Mouse (Mus musculus) stomach, embryonic 14.5 days (tissue): Measurements from ENCODE around the gene Rgl1. TPM values are rescaled to one million over a fixed set of nuclear protein-coding genes. Genes with fewer than 3 reads are reported as not detected.

Source experiments
- ATAC-seq: fragments of 200-750 bp; cut with Nextera tagmentation; 2 replicates; pipeline ENCODE4 v1.8.0; 2017; ENCODE audit warnings: low read depth, moderate TSS enrichment; ENCODE audit not compliant: insufficient number of reproducible peaks, insufficient read depth, low FRiP score
- H3K27ac ChIP-seq: fragments of 300-500 bp; sonication (generic); 2 replicates; pipeline ENCODE4 v1.5.1; 2014; ENCODE audit warnings: mild to moderate bottlenecking, low read length, moderate library complexity, mixed read lengths
- H3K27me3 ChIP-seq: fragments of 300-500 bp; sonication (generic); 2 replicates; pipeline ENCODE4 v1.6.1; 2014; ENCODE audit warnings: low read length, control low read depth, mixed read lengths; ENCODE audit not compliant: control insufficient read depth, insufficient read depth
- H3K36me3 ChIP-seq: fragments of 300-500 bp; sonication (generic); 2 replicates; pipeline ENCODE4 v1.6.1; 2014; ENCODE audit warnings: mild to moderate bottlenecking, control low read depth, low read length, moderate library complexity, mixed read lengths; ENCODE audit not compliant: control insufficient read depth, insufficient read depth
- H3K4me1 ChIP-seq: fragments of 300-500 bp; sonication (generic); 2 replicates; pipeline ENCODE4 v1.6.1; 2014; ENCODE audit warnings: low read length, control low read depth, mixed read lengths; ENCODE audit not compliant: control insufficient read depth, insufficient read depth
- H3K4me2 ChIP-seq: fragments of 300-500 bp; sonication (generic); replicated peaks from 2 replicates; pipeline ENCODE4 v1.6.1; 2014; ENCODE audit warnings: low read depth, low read length, control low read depth
- H3K4me3 ChIP-seq: fragments of 300-500 bp; sonication (generic); 2 replicates; pipeline ENCODE4 v1.5.1; 2014; ENCODE audit warnings: low read depth, low read length, control low read depth
- H3K9ac ChIP-seq: fragments of 300-500 bp; sonication (generic); replicated peaks from 2 replicates; pipeline ENCODE4 v1.6.1; 2014; ENCODE audit warnings: low read depth, mild to moderate bottlenecking, control low read depth, low read length, moderate library complexity, mixed read lengths
- H3K9me3 ChIP-seq: fragments of 300-500 bp; sonication (generic); 2 replicates; pipeline ENCODE4 v1.6.1; 2016; ENCODE audit warnings: low read depth, low read length, control low read depth; ENCODE audit not compliant: control insufficient read depth
- WGBS: fragments of 180-500 bp; shearing (Covaris S2); extraction: QIAGEN DNeasy Blood & Tissue Kit; methylation state at CpG from one replicate; pipeline ENCODE4 v1.1.7; 2014; 5-methylcytosine and 5-hydroxymethylcytosine counted together
- polyA plus RNA-seq: library from polyadenylated mRNA; unstranded; fragments of >200 nt; fragmentation: Nextera tagmentation; extraction: Ambion mirVana; gene quantifications from 2 replicates; pipeline ENCODE4 v1.2.1, GENCODE M21; 2014

Gene Rgl1
- polyA plus RNA-seq, 1 experiment from 2014 or later: 61.2 TPM

DNA sequence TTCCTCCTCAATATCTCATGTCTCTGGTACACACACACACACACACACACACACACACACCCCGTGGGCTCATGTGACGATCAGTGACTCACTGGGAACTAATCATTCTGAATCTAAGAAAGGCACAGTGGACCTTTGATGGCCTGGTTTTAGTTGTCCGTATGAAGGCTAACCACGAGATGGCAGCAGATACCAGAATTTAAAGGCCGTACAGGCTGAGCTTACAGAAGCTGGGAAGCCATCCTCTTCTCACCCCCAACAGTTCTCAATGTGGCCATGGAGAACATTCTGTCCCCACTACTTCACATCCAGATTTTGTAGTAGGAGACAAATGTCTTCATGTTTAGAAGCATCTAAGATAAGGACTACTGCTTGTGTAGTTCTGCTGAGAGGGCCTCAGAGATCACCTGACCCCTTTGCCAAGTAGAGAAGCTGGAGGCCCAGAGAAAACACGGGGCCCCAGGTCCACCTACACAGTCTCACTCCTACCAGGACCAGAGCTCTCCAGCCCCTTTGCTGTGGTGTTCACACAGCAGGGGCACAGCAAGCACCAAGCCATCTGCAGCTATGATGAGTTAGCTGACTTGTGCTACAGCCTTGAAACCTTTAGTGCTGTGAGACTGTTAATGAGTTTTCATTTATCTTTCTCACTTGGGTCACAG is 241.0 kb downstream of the Rgl1 start:
- ATAC-seq: peak; percentile 60; the same call in 1 of the 2 replicates
- 19% methylated on average over 6 of the region's 6 CpGs for WGBS
- H3K9ac ChIP-seq: no peak overlapping the region

DNA sequence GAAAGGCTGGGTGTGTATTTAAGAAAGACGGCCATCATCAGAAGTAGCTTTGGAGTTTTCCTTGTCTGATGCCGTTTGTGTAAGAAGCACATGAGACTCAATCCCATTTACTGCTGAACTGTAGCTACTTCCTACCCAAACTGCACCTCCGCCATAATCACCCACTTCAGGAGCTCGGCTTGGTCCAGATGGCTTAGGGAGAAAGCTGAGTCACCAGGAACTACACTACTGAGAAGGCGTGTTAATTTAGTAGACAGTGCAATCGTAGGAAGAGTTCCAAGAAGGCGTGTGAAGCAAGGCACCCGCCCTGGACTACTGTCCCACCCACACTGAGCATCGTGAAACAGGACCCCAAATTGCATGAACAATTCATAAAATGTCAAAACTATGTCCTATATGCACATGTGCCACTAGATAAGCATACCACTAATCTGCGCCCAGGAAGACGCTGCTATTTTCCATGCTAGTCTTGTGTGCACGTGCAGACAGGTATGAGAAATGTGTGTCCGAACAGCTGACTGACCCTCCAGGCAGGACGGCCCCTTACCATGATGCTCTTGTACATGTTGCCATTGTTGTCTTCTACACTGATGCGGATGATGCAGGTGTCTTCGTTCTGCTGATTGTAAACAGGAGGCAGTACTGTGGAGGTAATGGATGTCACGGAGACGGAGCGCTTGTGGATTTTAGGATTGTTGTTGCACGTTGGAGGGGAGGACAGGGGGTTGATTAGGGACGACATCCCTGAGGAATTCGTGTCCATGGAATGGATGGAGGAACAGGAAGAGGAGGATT is 241.9 kb downstream of the Rgl1 start:
- Histone ChIP-seq H3K4me2 (no peak overlapping the region), H3K9me3 (no peaks in the 10 kb centered on the region), H3K27ac (no peak overlapping the region), H3K4me3 (no peak overlapping the region), H3K4me1 (0 out of 2 replicates have a peak, but pooled peaks cover 3% of the 10 kb centered on the region), H3K27me3 (no peaks in the 10 kb centered on the region), H3K36me3 (peaks cover 26% of the 10 kb centered on the region), H3K9ac (no peak overlapping the region)
- ATAC-seq: no peak
- WGBS: 84% methylated on average over 22 of the region's 22 CpGs

More for the DNA sequence above, 241.0 kb downstream of the Rgl1 start:
- no peaks in the 10 kb centered on the region for H3K27me3 ChIP-seq
- no peak overlapping the region for H3K27ac ChIP-seq
- H3K4me2 ChIP-seq: no peak overlapping the region
- no peaks in the 10 kb centered on the region for H3K9me3 ChIP-seq
- H3K4me3 ChIP-seq: no peak overlapping the region
- H3K36me3 ChIP-seq: peaks cover 24% of the 10 kb centered on the region
- H3K4me1 ChIP-seq: 0 out of 2 replicates have a peak, but pooled peaks cover 3% of the 10 kb centered on the region

DNA sequence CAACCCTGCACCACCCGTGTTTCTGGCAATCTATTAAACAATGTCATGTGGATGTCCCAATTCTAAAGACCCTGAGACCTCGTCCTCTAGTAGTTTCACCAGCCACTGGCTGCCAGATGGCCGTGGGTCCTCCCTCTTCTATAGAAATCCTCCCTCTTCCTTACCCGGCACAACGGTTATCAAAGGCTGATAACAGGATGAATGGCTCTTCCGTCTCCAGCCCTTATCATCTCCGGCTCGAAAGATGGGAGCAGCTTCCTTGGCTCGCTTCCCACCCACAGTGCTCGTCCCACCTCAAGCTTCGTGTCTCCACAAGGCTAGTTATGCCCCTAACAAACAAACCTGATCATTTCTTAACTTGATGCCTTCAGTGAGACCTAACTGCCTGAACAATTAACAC is 242.9 kb downstream of the Rgl1 start:
- Histone ChIP-seq H3K4me3 (no peak overlapping the region), H3K9ac (no peak overlapping the region), H3K4me1 (0 out of 2 replicates have a peak, but pooled peaks cover 3% of the 10 kb centered on the region), H3K36me3 (peaks cover 30% of the 10 kb centered on the region), H3K4me2 (no peak overlapping the region), H3K27ac (no peak overlapping the region), H3K9me3 (no peaks in the 10 kb centered on the region), H3K27me3 (no peaks in the 10 kb centered on the region)
- 62% methylated on average over 11 of the region's 11 CpGs for WGBS
- no peak for ATAC-seq

DNA sequence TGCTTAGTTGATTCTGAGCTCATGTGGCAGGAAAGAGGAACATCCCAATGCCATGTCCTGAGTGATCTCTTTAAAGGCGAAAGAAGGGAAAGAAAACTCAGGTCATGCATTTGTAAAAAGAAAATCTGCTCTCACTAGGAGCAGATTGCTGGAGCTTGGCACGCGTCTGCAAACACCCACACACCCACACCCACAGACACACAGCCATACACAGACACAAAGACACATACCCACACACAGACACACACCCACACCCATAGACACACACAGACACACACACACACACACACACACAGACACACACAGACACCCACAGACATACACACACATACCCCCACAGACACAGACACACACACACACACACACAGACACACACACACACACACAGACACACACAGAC is 243.9 kb downstream of the Rgl1 start:
- H3K27ac ChIP-seq: no peak overlapping the region
- no peak overlapping the region for H3K4me3 ChIP-seq
- 0 out of 2 replicates have a peak, but pooled peaks cover 3% of the 10 kb centered on the region for H3K4me1 ChIP-seq
- peaks cover 25% of the 10 kb centered on the region for H3K36me3 ChIP-seq
- no peaks in the 10 kb centered on the region for H3K27me3 ChIP-seq
- no peaks in the 10 kb centered on the region for H3K9me3 ChIP-seq
- no peak overlapping the region for H3K9ac ChIP-seq
- WGBS: 93% methylated on average over 3 of the region's 3 CpGs
- no peak for ATAC-seq
- no peak overlapping the region for H3K4me2 ChIP-seq

DNA sequence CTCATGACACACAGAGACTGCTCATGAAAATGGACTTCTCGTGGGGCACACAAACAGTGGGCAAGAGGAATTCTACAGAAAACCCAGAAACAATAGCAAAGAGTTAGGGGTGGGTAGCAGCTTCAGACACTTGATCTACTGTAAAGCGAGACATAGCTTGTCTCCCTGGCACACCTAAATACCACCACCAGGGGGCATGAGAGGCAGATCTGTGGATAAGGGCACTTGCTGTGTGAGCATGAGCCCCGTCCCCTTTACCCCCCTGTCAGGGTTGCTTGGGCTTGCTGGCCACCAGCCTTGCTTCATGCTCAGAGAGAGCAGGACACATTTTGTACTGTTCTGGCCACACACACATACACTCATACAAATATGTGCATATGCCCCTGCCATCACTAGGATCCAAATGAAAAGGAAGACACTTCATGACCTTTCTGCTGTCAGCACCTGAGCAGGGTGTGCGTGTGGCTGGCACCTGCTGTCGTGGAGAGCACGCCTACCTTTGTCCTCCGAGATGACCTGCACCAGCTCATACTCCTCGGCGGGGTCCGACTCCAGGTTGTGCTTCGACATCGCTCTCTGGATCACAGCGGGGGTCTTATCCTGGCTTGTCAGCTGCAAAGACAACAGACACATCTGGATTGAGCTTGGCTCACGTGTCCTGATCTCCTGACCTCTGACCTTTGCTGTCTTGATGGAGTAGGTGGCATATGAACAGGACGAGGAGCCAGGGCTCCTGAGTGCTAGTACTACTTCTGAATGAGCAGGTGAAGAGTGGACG is 245.2 kb downstream of the Rgl1 start:
- no peak overlapping the region for H3K27ac ChIP-seq
- H3K27me3 ChIP-seq: no peaks in the 10 kb centered on the region
- no peak overlapping the region for H3K4me3 ChIP-seq
- no peaks in the 10 kb centered on the region for H3K9me3 ChIP-seq
- H3K4me1 ChIP-seq: 0 out of 2 replicates have a peak, but pooled peaks cover 3% of the 10 kb centered on the region
- peaks cover 25% of the 10 kb centered on the region for H3K36me3 ChIP-seq
- no peak overlapping the region for H3K9ac ChIP-seq
- WGBS: 79% methylated on average over 16 of the region's 16 CpGs
- H3K4me2 ChIP-seq: no peak overlapping the region
- ATAC-seq: no peak

DNA sequence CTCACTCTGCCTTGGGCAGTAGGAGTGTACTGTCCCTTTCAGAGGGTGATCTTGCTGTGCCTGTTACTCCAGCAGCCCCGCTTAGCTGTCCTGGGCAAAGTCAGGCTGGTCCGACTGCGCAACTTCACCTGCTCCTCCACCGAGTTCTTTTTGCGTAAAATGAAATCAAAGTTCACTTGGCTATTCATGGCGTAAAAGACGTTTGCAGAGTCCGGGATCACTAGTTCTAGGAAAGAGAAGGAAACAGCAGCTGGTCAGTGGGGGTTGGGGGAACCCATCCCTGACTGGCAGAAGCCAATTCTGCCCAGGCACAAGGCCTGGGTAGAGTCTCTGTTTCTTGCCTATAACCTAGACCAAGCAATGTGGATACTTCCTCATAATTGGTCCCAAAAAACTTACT is 247.2 kb downstream of the Rgl1 start:
- H3K9me3 ChIP-seq: no peaks in the 10 kb centered on the region
- H3K27me3 ChIP-seq: no peaks in the 10 kb centered on the region
- H3K4me3 ChIP-seq: no peak overlapping the region
- H3K27ac ChIP-seq: no peak overlapping the region
- no peaks in the 10 kb centered on the region for H3K4me1 ChIP-seq
- ATAC-seq: no peak
- H3K36me3 ChIP-seq: peaks cover 17% of the 10 kb centered on the region
- H3K4me2 ChIP-seq: no peak overlapping the region
- 92% methylated on average over 8 of the region's 8 CpGs for WGBS
- no peak overlapping the region for H3K9ac ChIP-seq

DNA sequence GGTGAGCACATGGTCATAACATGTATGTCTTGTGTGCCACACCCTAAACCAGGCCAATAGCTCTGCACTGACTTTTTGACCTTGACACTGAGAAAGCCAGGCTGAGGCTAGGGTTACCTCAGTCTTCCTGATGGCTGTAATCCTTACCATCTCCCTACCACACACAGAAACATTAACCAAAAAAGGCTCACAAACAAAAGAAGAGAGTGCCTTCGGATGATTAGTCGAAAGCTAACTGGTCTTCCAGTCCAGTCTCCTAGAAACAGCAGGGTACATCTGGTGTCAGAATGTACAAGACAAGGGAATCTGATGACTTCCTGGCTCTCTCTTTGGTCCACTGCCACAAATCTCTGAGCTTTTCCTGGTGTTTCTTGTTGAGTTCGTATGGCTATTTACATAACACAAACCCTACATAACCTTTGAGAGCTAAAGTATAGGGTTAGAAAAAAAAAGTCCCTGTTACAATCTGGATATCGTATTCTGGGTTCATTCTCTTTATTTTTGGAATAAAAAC is 249.0 kb downstream of the Rgl1 start:
- ATAC-seq: no peak
- 60% methylated on average over 4 of the region's 4 CpGs for WGBS
- Histone ChIP-seq H3K4me1 (no peaks in the 10 kb centered on the region), H3K27ac (no peak overlapping the region), H3K27me3 (no peaks in the 10 kb centered on the region), H3K9me3 (no peaks in the 10 kb centered on the region), H3K36me3 (peaks cover 17% of the 10 kb centered on the region), H3K4me3 (no peak overlapping the region), H3K9ac (no peak overlapping the region), H3K4me2 (no peak overlapping the region)

DNA sequence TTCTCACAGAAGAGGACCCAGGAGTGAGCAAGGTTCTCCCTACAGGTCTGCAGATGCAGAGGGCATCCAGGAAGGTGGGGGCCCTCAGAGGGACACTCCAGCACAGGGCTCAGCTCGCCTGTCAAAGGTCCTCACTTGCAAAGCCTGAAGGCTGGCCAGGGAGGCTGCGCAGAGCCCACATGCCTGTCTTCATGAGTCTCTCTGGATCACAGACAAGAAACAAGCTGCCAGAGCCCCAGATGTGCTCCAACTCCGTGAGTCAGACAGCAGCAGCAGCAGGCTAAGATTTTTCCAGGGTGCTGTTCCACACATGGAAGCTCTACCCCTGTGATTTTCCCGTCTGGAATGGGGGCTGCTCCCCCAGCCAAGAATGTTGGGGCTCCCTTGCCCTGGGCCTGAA is 251.9 kb downstream of the Rgl1 start:
- WGBS: 45% methylated on average over 4 of the region's 4 CpGs
- Histone ChIP-seq H3K36me3 (peaks cover 12% of the 10 kb centered on the region), H3K4me1 (no peaks in the 10 kb centered on the region)

More for the DNA sequence above, 251.9 kb downstream of the Rgl1 start:
- Histone ChIP-seq H3K27ac (peak overlapping the region; percentile 21; the same call in 1 of the 2 replicates), H3K27me3 (no peaks in the 10 kb centered on the region), H3K4me2 (no peak overlapping the region), H3K9me3 (no peaks in the 10 kb centered on the region), H3K4me3 (no peak overlapping the region), H3K9ac (no peak overlapping the region)
- ATAC-seq: no peak
